Mouse (Mus musculus) MEL (cell line): ENCODE measurements around the gene Tubgcp4. TPM values are rescaled to one million over a fixed set of nuclear protein-coding genes. Genes with fewer than 3 reads are reported as not detected.

Source experiments
- DNase-seq: peaks from one replicate; pipeline ENCODE4 v3.0.0; 2011; ENCODE audit warnings: low read depth, low spot score
- H3K27ac ChIP-seq: 2 replicates; pipeline ENCODE4 v1.5.1; 2012; ENCODE audit warnings: low read depth, mild to moderate bottlenecking, control low read depth, low read length, moderate library complexity; ENCODE audit not compliant: control insufficient read depth
- H3K27me3 ChIP-seq, 2 experiments: fragments of 150-350 bp in 1 of 2; sonication (generic) in 1 of 2; 2 replicates each; pipeline ENCODE4 v1.6.1; 2012; ENCODE audit warnings: low read length in 2 of 2, mild to moderate bottlenecking in 2 of 2, improper control_type of control experiment in 1 of 2, moderate library complexity in 1 of 2; ENCODE audit not compliant: insufficient read depth in 2 of 2, control insufficient read depth in 1 of 2
- H3K36me3 ChIP-seq, 2 experiments: 2 replicates each; pipeline ENCODE4 v1.6.1; 2012 to 2014; ENCODE audit warnings: low read length in 2 of 2, improper control_type of control experiment in 1 of 2, inconsistent platforms in 1 of 2, mild to moderate bottlenecking in 1 of 2; ENCODE audit not compliant: insufficient read depth in 2 of 2, control insufficient read depth in 1 of 2
- H3K4me1 ChIP-seq, 2 experiments: fragments of 150-350 bp in 1 of 2; sonication (generic) in 1 of 2; 2 replicates each; pipeline ENCODE4 v1.6.1; 2012; ENCODE audit warnings: low read length in 2 of 2, improper control_type of control experiment in 1 of 2, mild to moderate bottlenecking in 1 of 2; ENCODE audit not compliant: insufficient read depth in 2 of 2, control insufficient read depth in 1 of 2
- H3K4me3 ChIP-seq, 2 experiments: fragments of 150-350 bp in 1 of 2; sonication (generic) in 1 of 2; 2 replicates each; pipeline ENCODE4 v1.5.1; 2012; ENCODE audit warnings: low read depth in 2 of 2, low read length in 2 of 2, mild to moderate bottlenecking in 2 of 2, moderate library complexity in 2 of 2, control low read depth in 1 of 2, improper control_type of control experiment in 1 of 2; ENCODE audit not compliant: control insufficient read depth in 1 of 2, insufficient read depth in 1 of 2
- H3K79me2 ChIP-seq: 2 replicates; pipeline ENCODE4 v1.6.1; 2012; ENCODE audit warnings: mild to moderate bottlenecking, low read length, moderate library complexity; ENCODE audit not compliant: control insufficient read depth, poor library complexity, insufficient read depth
- H3K9ac ChIP-seq: 2 replicates; pipeline ENCODE4 v1.6.1; 2012; ENCODE audit warnings: low read depth, mild to moderate bottlenecking, control low read depth, low read length, moderate library complexity; ENCODE audit not compliant: control insufficient read depth, poor library complexity, severe bottlenecking
- H3K9me3 ChIP-seq: fragments of 150-350 bp; sonication (generic); replicated peaks from 2 replicates; pipeline ENCODE4 v1.6.1; 2012; ENCODE audit warnings: mild to moderate bottlenecking, low read length, improper control_type of control experiment, moderate library complexity; ENCODE audit not compliant: insufficient read depth
- CHD1 ChIP-seq: IDR thresholded peaks from 2 replicates; pipeline ENCODE4 v1.6.1; 2012; ENCODE audit warnings: low read depth, mild to moderate bottlenecking, inconsistent platforms, low read length, improper control_type of control experiment
- EP300 ChIP-seq, 2 experiments: IDR thresholded peaks; 2 replicates each; pipeline ENCODE4 v1.6.1; 2011; ENCODE audit warnings: improper control_type of control experiment in 2 of 2, low read length in 2 of 2, low read depth in 1 of 2, mild to moderate bottlenecking in 1 of 2
- JUND ChIP-seq: IDR thresholded peaks from 2 replicates; pipeline ENCODE4 v1.6.1; 2011; ENCODE audit warnings: low read depth, mild to moderate bottlenecking, improper control_type of control experiment, low read length
- KAT2A ChIP-seq: conservative IDR thresholded peaks from 2 replicates; pipeline ENCODE4 v1.6.1; 2012; ENCODE audit warnings: low read depth, low read length, improper control_type of control experiment, inconsistent platforms
- MAFK ChIP-seq: IDR thresholded peaks from 2 replicates; pipeline ENCODE4 v1.6.1; 2011; ENCODE audit warnings: low read depth, mild to moderate bottlenecking, low read length, improper control_type of control experiment, borderline replicate concordance
- MAX ChIP-seq: IDR thresholded peaks from 2 replicates; pipeline ENCODE4 v1.6.1; 2011; ENCODE audit warnings: low read length, improper control_type of control experiment
- MAZ ChIP-seq: IDR thresholded peaks from 2 replicates; pipeline ENCODE4 v1.6.1; 2012; ENCODE audit warnings: low read depth, mild to moderate bottlenecking, inconsistent platforms, low read length, improper control_type of control experiment
- MYC ChIP-seq: IDR thresholded peaks from 2 replicates; pipeline ENCODE4 v1.6.1; 2011; ENCODE audit warnings: low read depth, mild to moderate bottlenecking, low read length, improper control_type of control experiment, moderate library complexity
- RAD21 ChIP-seq: IDR thresholded peaks from 2 replicates; pipeline ENCODE4 v1.6.1; 2011; ENCODE audit warnings: mild to moderate bottlenecking, low read depth, low read length, improper control_type of control experiment
- TAL1 ChIP-seq: IDR thresholded peaks from 2 replicates; pipeline ENCODE4 v1.6.1; 2012; ENCODE audit warnings: mild to moderate bottlenecking, inconsistent platforms, low read length, moderate library complexity, mixed read lengths
- ZKSCAN1 ChIP-seq: IDR thresholded peaks from 2 replicates; pipeline ENCODE4 v1.6.1; 2012; ENCODE audit warnings: low read depth, mild to moderate bottlenecking, inconsistent platforms, low read length, improper control_type of control experiment, moderate library complexity
- polyA plus RNA-seq, 2 experiments: library from polyadenylated mRNA; stranded (reverse) in 1 of 2; unstranded in 1 of 2; fragments of >175 nt in 1 of 2; fragments of >200 nt in 1 of 2; gene quantifications; 2 replicates each; pipeline versions ENCODE4 v1.2.1 to v1.2.4; 2012; ENCODE audit warnings: low replicate concordance in 2 of 2, low read depth in 1 of 2; ENCODE audit not compliant: insufficient read length in 2 of 2, insufficient read depth in 1 of 2, missing spikeins in 1 of 2
- total RNA-seq: library from RNA; depleted of rRNA; stranded (reverse); fragments of 300-350 nt; gene quantifications from 2 replicates; pipeline ENCODE4 v1.2.3, GENCODE M21; 2012; rRNA removed

Tubgcp4 gene
- total and polyA plus RNA-seq, 3 experiments: 31.3 to 38.9 TPM; not detected in 1

DNA sequence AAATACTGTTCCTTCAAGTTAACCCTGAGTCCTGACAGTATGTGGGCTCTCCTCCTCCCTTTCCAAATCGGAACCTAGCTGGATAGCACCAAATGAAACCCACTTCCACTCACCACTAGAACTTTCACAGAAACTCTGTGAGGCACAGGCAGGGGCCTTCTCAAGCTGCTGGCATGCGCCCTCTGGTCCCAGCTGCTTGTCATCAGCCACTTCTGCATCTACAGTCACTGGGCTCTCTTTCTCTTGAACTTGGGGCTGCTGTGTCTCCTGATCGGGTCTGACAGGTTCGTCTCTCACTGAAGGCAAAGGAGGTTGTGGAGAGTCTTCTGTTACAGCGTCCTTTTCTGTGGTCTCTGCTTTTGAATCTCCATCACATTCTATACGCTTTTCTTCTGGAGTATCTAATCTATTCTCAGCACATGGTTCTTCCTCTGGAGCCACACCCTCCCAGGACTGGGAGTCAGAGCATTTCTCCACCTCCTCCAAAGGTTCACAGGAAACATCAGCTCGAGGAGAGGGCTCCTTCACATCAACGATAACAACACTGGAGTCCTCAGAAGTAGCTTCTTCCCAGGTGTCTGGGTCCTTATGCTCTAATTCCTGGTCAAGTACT, 65.1 kb downstream of the Tubgcp4 start:
- Histone ChIP-seq H3K4me1 (0 out of 4 replicates have a peak, but pooled peaks cover 0 to 6% of the 10 kb centered on the region in 2 experiments), H3K36me3 (peaks cover 0 to 3% of the 10 kb centered on the region in 2 experiments; a peak in 3 of 4 replicates), H3K27me3 (no peaks in the 10 kb centered on the region), H3K4me3 (no peak overlapping the region), H3K79me2 (no peaks in the 10 kb centered on the region), H3K9ac (no peak overlapping the region), H3K27ac (no peak overlapping the region), H3K9me3 (no peaks in the 10 kb centered on the region)
- peak; percentile 10 for DNase-seq
- TF ChIP-seq KAT2A (no peak), CHD1 (no peak), MAX (no peak), JUND (no peak)

GRCm38 (mm10) chr2:121239426-121239825, 69.0 kb downstream of the Tubgcp4 start:
- DNase-seq: no peak
- Histone ChIP-seq H3K4me1 (0 out of 4 replicates have a peak, but pooled peaks cover 0 to 6% of the 10 kb centered on the region in 2 experiments), H3K27ac (no peak overlapping the region), H3K79me2 (no peaks in the 10 kb centered on the region), H3K4me3 (no peak overlapping the region), H3K9me3 (no peaks in the 10 kb centered on the region)
- TF ChIP-seq TAL1: no peak
- no peak for TF ChIP-seq MAFK
- TF ChIP-seq, all 39 proteins: peak for 0
- peaks cover 0 to 7% of the 10 kb centered on the region in 2 experiments; a peak in 3 of 4 replicates for H3K36me3 ChIP-seq
- H3K9ac ChIP-seq: no peak overlapping the region
- H3K27me3 ChIP-seq: no peaks in the 10 kb centered on the region

DNA sequence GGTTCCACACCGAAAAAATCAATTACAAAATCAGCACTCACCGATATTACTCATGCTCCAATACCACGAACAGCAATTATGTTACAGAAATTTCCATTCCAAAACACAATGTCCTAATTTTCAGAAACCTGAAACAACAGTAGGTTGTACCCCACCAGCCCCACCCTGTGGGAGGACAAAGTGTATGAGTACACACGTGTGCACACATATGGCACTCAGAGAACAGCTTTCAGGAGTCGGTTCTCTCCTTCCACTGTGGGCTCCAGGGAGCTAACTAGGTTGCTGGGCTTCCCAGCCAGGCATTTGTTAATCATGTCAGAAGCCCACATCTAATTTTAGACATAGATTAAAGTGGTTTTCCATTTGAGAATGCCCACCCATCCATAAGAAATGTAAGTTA, 73.6 kb downstream of the Tubgcp4 start:
- Histone ChIP-seq H3K27me3 (no peaks in the 10 kb centered on the region), H3K9ac (no peak overlapping the region), H3K4me3 (no peak overlapping the region), H3K36me3 (peaks cover 0 to 5% of the 10 kb centered on the region in 2 experiments; a peak in 2 of 4 replicates), H3K4me1 (no peaks in the 10 kb centered on the region), H3K27ac (no peak overlapping the region), H3K79me2 (no peaks in the 10 kb centered on the region), H3K9me3 (no peaks in the 10 kb centered on the region)
- TF ChIP-seq EP300 (IDR thresholded peaks at IDR 0.05; ENCODE audit: low read depth in 1 of 2, low read length in 2 of 2) (no peak), RAD21 (no peak), MAZ (no peak), MYC (no peak), ZKSCAN1 (no peak)
- DNase-seq: no peak

Other genes starting within 250 kb of the Tubgcp4 start
- 11.4 and 12.8 TPM in 2 replicates for gene Ubr1, start 199.9 kb upstream of the Tubgcp4 start, total RNA-seq
- gene Ubr1, start 199.9 kb upstream of the Tubgcp4 start, polyA plus RNA-seq: 10 to 100 TPM in 1 of 2 experiments, not detected in 1; 27.8 TPM
- gene Tmem62, start 193.6 kb upstream of the Tubgcp4 start, total RNA-seq: 1.8 and 2.0 TPM in 2 replicates
- 1 to 10 TPM in 1 of 2 experiments, not detected in 1; 2.9 TPM for gene Tmem62, start 193.6 kb upstream of the Tubgcp4 start, polyA plus RNA-seq
- gene Ccndbp1, start 162.3 kb upstream of the Tubgcp4 start, total RNA-seq: 24.6 and 25.7 TPM in 2 replicates
- gene Ccndbp1, start 162.3 kb upstream of the Tubgcp4 start, polyA plus RNA-seq: 100 to 1,000 TPM in 1 of 2 experiments, 10 to 100 TPM in 1; 26.1 to 250 TPM
- 0.69 and 2.9 TPM in 2 replicates for gene Epb42, start 133.6 kb upstream of the Tubgcp4 start, total RNA-seq
- 1 to 10 TPM in 1 of 2 experiments, not detected in 1; 2.3 TPM for gene Epb42, start 133.6 kb upstream of the Tubgcp4 start, polyA plus RNA-seq
- not detected in 2 replicates for gene Tgm5, start 84.8 kb upstream of the Tubgcp4 start, total RNA-seq
- gene Tgm5, start 84.8 kb upstream of the Tubgcp4 start, polyA plus RNA-seq: not detected
- not detected in 2 replicates for gene Tgm7, start 60.9 kb upstream of the Tubgcp4 start, total RNA-seq
- not detected for gene Tgm7, start 60.9 kb upstream of the Tubgcp4 start, polyA plus RNA-seq
- gene Adal, start 30.2 kb upstream of the Tubgcp4 start, total RNA-seq: 9.3 and 10.8 TPM in 2 replicates
- gene Adal, start 30.2 kb upstream of the Tubgcp4 start, polyA plus RNA-seq: 100 to 1,000 TPM in 1 of 2 experiments, 10 to 100 TPM in 1; 12.1 to 101 TPM
- 9.4 and 13.2 TPM in 2 replicates for gene Lcmt2, start 30.0 kb upstream of the Tubgcp4 start, total RNA-seq
- 10 to 100 TPM in 1 of 2 experiments, not detected in 1; 12.9 TPM for gene Lcmt2, start 30.0 kb upstream of the Tubgcp4 start, polyA plus RNA-seq
- 6.5 and 6.7 TPM in 2 replicates for gene Zscan29, start 471 bp downstream of the Tubgcp4 start, total RNA-seq
- gene Zscan29, start 471 bp downstream of the Tubgcp4 start, polyA plus RNA-seq: 100 to 1,000 TPM in 1 of 2 experiments, 10 to 100 TPM in 1; 10.2 to 199 TPM
- gene Trp53bp1, start 100.8 kb downstream of the Tubgcp4 start, total RNA-seq: 13.4 and 16.6 TPM in 2 replicates
- gene Trp53bp1, start 100.8 kb downstream of the Tubgcp4 start, polyA plus RNA-seq: 100 to 1,000 TPM in 1 of 2 experiments, 10 to 100 TPM in 1; 37.3 to 160 TPM
- 0.77 and 2.6 TPM in 2 replicates for gene Map1a, start 118.9 kb downstream of the Tubgcp4 start, total RNA-seq
- 1 to 10 TPM in 1 of 2 experiments, not detected in 1; 9.4 TPM for gene Map1a, start 118.9 kb downstream of the Tubgcp4 start, polyA plus RNA-seq
- gene Ppip5k1, start 184.7 kb downstream of the Tubgcp4 start, total RNA-seq: 8.7 and 10.4 TPM in 2 replicates
- gene Ppip5k1, start 184.7 kb downstream of the Tubgcp4 start, polyA plus RNA-seq: 10 to 100 TPM in 1 of 2 experiments, not detected in 1; 14.8 TPM
- gene Ckmt1, start 187.1 kb downstream of the Tubgcp4 start, total RNA-seq: not detected in 2 replicates
- gene Ckmt1, start 187.1 kb downstream of the Tubgcp4 start, polyA plus RNA-seq: not detected
- gene Strc, start 216.5 kb downstream of the Tubgcp4 start, total RNA-seq: not detected in 2 replicates
- not detected for gene Strc, start 216.5 kb downstream of the Tubgcp4 start, polyA plus RNA-seq
- 70.7 and 89.4 TPM in 2 replicates for gene Pdia3, start 243.1 kb downstream of the Tubgcp4 start, total RNA-seq
- gene Pdia3, start 243.1 kb downstream of the Tubgcp4 start, polyA plus RNA-seq: 100 to 1,000 TPM; 471 to 473 TPM
- gene Catsper2, start 243.1 kb downstream of the Tubgcp4 start, total RNA-seq: 1.1 and 1.2 TPM in 2 replicates
- 1 to 10 TPM in 1 of 2 experiments, not detected in 1; 2.5 TPM for gene Catsper2, start 243.1 kb downstream of the Tubgcp4 start, polyA plus RNA-seq